Mouse (Mus musculus) lung, embryonic 14.5 days (tissue): ENCODE data around the gene Gm20388. TPM values are rescaled to one million over a fixed set of nuclear protein-coding genes. Genes with fewer than 3 reads are reported as not detected.

ENCODE experiments used
- ATAC-seq: fragments of 200-750 bp; cut with Nextera tagmentation; 2 replicates; pipeline ENCODE4 v1.8.0; 2017; ENCODE audit warnings: mild to moderate bottlenecking, moderate TSS enrichment, moderate library complexity; ENCODE audit not compliant: insufficient read depth
- DNase-seq: peaks from one replicate; pipeline ENCODE4 v3.0.0-alpha.2; 2015
- H3K27ac ChIP-seq: fragments of 300-500 bp; sonication (generic); 2 replicates; pipeline ENCODE4 v1.5.1; 2014; ENCODE audit warnings: low read depth, mild to moderate bottlenecking, moderate library complexity
- H3K27me3 ChIP-seq: fragments of 300-500 bp; sonication (generic); 2 replicates; pipeline ENCODE4 v1.6.1; 2014; ENCODE audit warnings: low read length, control low read depth; ENCODE audit not compliant: insufficient read depth
- H3K36me3 ChIP-seq: fragments of 300-500 bp; sonication (generic); 2 replicates; pipeline ENCODE4 v1.6.1; 2014; ENCODE audit warnings: control low read depth; ENCODE audit not compliant: insufficient read depth
- H3K4me1 ChIP-seq: fragments of 300-500 bp; sonication (generic); 2 replicates; pipeline ENCODE4 v1.6.1; 2014; ENCODE audit warnings: antibody characterized with exemption, control low read depth; ENCODE audit not compliant: insufficient read depth
- H3K4me2 ChIP-seq: fragments of 300-500 bp; sonication (generic); 2 replicates; pipeline ENCODE4 v1.6.1; 2014; ENCODE audit warnings: mild to moderate bottlenecking
- H3K4me3 ChIP-seq: fragments of 300-500 bp; sonication (generic); 2 replicates; pipeline ENCODE4 v1.5.1; 2014; ENCODE audit warnings: low read depth, low read length
- H3K9ac ChIP-seq: fragments of 300-500 bp; sonication (generic); 2 replicates; pipeline ENCODE4 v1.6.1; 2014
- H3K9me3 ChIP-seq: fragments of 300-500 bp; sonication (generic); 2 replicates; pipeline ENCODE4 v1.6.1; 2016; ENCODE audit warnings: low read depth, low read length, control low read depth
- CTCF ChIP-seq: IDR thresholded peaks from 2 replicates; pipeline ENCODE4 v1.5.1; 2016; ENCODE audit warnings: antibody characterized with exemption, low read depth
- WGBS: fragments of 180-500 bp; shearing (Covaris S2); extraction: QIAGEN DNeasy Blood & Tissue Kit; methylation state at CpG from one replicate; pipeline ENCODE4 v1.1.7; 2014; 5-methylcytosine and 5-hydroxymethylcytosine counted together
- polyA plus RNA-seq: library from polyadenylated mRNA; unstranded; fragments of >200 nt; fragmentation: Nextera tagmentation; extraction: Ambion mirVana; gene quantifications from 2 replicates; pipeline ENCODE4 v1.2.1, GENCODE M21; 2014

The Gm20388 gene
- polyA plus RNA-seq, 1 experiment from 2014 or later, result not detected

DNA sequence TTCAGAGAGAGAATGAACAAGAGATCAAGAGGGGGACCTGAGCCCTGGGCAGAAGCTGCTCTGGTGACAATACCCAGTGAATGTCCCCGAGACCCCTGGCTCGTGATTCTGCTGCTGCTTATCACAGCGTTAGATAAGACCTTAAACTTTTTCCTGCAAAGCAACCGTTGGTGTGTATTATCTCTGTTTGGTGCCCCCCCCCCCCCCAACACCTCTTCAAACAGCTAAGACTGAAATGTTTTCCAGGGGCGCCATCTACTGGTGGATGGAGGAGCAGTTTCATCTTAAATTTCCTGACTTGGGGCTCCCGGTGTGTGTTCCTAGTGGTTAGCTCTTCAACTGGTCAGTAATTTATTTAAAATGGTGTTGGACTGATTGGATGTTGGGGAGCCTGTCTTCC, 1999.0 kb downstream of the Gm20388 start:
- H3K4me1 ChIP-seq, result peaks cover 9% of the 10 kb centered on the region; the same call in 1 of the 2 replicates
- no peaks in the 10 kb centered on the region for H3K27me3 ChIP-seq
- no peak overlapping the region for H3K4me3 ChIP-seq
- peak; percentile 90 for DNase-seq
- H3K9me3 ChIP-seq, result no peaks in the 10 kb centered on the region
- H3K27ac ChIP-seq, result no peak overlapping the region
- H3K4me2 ChIP-seq, result no peak overlapping the region
- no peaks in the 10 kb centered on the region for H3K36me3 ChIP-seq
- no peak overlapping the region for H3K9ac ChIP-seq
- TF ChIP-seq CTCF, result peak; percentile 83
- no peak for ATAC-seq
- WGBS, result 2% methylated on average over 6 of the region's 6 CpGs

DNA sequence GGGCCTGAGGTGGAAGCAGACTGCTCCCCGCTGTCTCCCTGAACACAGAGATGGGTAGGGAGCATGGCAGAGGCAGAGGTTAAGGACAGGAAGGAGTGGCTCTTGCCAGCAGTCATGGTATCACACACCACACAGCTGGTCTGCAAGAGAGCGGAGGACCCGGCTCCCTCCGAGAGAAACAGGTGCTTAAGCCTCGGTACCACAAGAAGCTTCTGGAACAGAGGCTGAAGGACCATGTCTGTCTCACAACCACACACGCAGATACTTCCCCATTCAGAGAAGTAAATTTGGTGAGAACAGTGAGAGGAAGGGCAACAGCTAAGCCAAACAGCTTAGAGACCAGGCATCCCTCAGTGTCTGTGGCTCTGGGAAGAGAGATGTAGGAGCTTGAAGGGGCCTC, 2000.8 kb downstream of the Gm20388 start:
- H3K27me3 ChIP-seq, result no peaks in the 10 kb centered on the region
- H3K36me3 ChIP-seq, result no peaks in the 10 kb centered on the region
- H3K9ac ChIP-seq, result no peak overlapping the region
- no peak overlapping the region for H3K27ac ChIP-seq
- WGBS, result 86% methylated on average over 6 of the region's 6 CpGs
- TF ChIP-seq CTCF, result no peak
- H3K4me2 ChIP-seq, result no peak overlapping the region
- no peak overlapping the region for H3K4me3 ChIP-seq
- no peaks in the 10 kb centered on the region for H3K4me1 ChIP-seq
- ATAC-seq (no peak), DNase-seq (no peak)
- H3K9me3 ChIP-seq, result no peaks in the 10 kb centered on the region

DNA sequence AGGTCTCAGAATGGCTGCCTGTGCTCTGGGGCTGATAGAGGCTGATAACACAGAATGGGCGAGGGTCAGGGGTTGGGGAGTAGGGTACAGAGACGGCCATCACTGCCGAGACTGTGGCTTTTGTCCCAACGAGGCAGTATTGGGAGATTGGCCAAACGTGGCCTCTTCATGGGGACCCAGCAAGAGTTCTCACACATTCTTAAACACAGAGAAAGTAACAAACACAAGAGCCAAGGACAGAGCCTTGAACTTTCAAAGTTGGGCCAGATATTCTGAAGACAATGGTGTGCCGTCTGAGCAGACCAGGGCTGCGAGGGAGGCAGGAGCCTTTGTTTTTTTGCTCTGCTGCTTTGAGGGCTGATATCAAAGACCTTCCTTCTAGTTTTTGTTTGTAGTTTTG, 2001.3 kb downstream of the Gm20388 start:
- Histone ChIP-seq H3K36me3 (no peaks in the 10 kb centered on the region), H3K27me3 (no peaks in the 10 kb centered on the region), H3K4me3 (no peak overlapping the region), H3K4me1 (no peaks in the 10 kb centered on the region), H3K9me3 (no peaks in the 10 kb centered on the region), H3K27ac (no peak overlapping the region), H3K4me2 (no peak overlapping the region), H3K9ac (no peak overlapping the region)
- no peak for ATAC-seq
- no peak for DNase-seq
- TF ChIP-seq CTCF, result no peak
- 65% methylated on average over 7 of the region's 7 CpGs for WGBS

DNA sequence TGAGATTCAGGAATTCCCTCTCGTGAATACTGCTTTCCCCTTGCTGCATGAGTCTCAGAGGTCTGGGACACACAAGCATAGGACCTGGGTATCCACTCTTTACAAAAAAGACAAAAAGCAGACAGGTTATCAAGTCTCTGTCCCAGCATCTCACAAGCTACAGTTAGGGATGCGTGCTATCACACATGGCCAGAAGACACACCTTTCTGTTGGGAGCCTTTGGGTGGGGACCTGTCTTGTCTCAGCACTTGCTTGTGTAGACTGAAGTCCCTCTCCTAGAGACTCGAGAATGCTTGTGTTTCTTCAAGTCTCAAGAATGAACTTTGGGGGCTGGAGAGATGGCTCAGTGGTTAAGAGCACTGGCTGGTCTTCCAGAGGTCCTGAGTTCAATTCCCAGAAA, 2002.2 kb downstream of the Gm20388 start:
- 60% methylated on average over 3 of the region's 3 CpGs for WGBS
- Histone ChIP-seq H3K27me3 (no peaks in the 10 kb centered on the region), H3K4me1 (no peaks in the 10 kb centered on the region), H3K4me3 (no peak overlapping the region), H3K9ac (no peak overlapping the region), H3K27ac (no peak overlapping the region), H3K36me3 (no peaks in the 10 kb centered on the region), H3K9me3 (no peaks in the 10 kb centered on the region), H3K4me2 (no peak overlapping the region)
- DNase-seq (no peak), ATAC-seq (no peak)
- no peak for TF ChIP-seq CTCF

DNA sequence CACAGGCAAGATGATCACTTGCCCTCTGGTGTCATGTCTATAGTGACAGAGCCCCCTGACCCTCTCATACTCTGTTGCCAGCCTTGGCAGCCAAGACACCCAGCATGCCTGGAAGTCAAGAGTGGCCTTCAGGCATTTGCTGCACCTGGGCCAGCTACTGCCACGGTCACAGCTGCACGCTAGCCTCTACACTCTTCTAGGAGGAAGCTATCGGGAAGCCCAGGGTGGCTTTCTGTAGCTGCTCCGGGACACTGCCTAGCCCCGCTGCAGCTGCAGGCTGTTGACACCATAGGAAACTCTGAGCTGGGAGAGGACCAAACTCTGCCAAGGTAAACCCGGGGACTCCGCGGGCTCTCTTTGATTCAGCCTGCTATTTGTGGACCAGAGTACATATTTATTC, 2002.7 kb downstream of the Gm20388 start:
- Histone ChIP-seq H3K4me1 (no peaks in the 10 kb centered on the region), H3K9ac (no peak overlapping the region), H3K36me3 (no peaks in the 10 kb centered on the region), H3K27me3 (no peaks in the 10 kb centered on the region), H3K27ac (no peak overlapping the region), H3K9me3 (no peaks in the 10 kb centered on the region), H3K4me2 (no peak overlapping the region), H3K4me3 (no peak overlapping the region)
- WGBS, result 69% methylated on average over 8 of the region's 8 CpGs
- no peak for TF ChIP-seq CTCF
- ATAC-seq (no peak), DNase-seq (no peak)

DNA sequence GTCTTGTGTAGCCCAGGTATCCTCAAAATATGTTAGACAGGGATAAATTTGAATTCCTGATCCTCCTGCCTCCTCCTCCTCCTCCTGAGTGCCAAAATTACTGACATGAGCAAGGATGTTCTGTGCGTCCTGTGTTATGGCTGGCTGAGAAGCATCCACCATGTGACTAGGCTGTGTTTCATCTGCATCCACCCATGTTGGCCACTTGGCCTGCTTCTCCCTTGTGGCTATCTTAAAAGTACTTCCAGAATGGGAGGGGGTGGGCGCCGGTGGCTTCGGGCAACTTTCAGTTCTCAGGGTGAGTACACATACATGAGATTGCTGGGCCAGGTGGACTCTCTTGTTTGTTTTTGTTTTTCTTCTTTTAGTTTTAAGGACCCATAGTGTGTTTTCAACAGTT, 2008.5 kb downstream of the Gm20388 start:
- H3K27ac ChIP-seq, result no peak overlapping the region

DNA sequence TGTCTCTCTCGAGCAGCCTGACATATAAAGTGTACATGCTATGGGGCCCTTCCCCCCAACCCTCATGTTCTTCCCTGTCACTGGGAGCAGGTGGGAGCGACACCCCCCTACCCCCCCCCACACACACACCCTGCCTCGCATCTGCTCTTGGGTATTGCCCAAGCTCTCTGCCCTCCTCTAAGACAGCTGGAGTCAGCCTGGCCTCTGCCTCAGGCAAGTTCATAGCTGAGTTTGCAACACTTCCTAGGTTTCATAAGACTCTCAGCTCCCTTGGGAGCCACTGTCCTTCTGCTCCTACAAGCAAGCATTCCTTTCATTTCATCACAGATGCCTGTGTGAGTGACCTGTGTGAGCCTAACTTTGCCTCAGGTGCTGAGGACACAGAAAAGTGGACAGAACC, 2009.1 kb downstream of the Gm20388 start:
- Histone ChIP-seq H3K4me3 (no peak overlapping the region), H3K27ac (no peak overlapping the region), H3K9ac (no peak overlapping the region), H3K4me2 (no peak overlapping the region), H3K9me3 (no peaks in the 10 kb centered on the region), H3K27me3 (no peaks in the 10 kb centered on the region), H3K36me3 (no peaks in the 10 kb centered on the region), H3K4me1 (peaks cover 13% of the 10 kb centered on the region)
- DNase-seq, result no peak
- no peak for TF ChIP-seq CTCF
- no peak for ATAC-seq
- 26% methylated on average over 3 of the region's 3 CpGs for WGBS

More for the DNA sequence above, 2008.5 kb downstream of the Gm20388 start:
- H3K36me3 ChIP-seq, result no peaks in the 10 kb centered on the region
- no peaks in the 10 kb centered on the region for H3K9me3 ChIP-seq
- H3K4me1 ChIP-seq, result peaks cover 13% of the 10 kb centered on the region
- no peak for ATAC-seq
- H3K27me3 ChIP-seq, result no peaks in the 10 kb centered on the region
- no peak overlapping the region for H3K4me3 ChIP-seq
- no peak overlapping the region for H3K9ac ChIP-seq
- WGBS, result 32% methylated on average over 4 of the region's 4 CpGs
- H3K4me2 ChIP-seq, result no peak overlapping the region
- no peak for TF ChIP-seq CTCF
- DNase-seq, result no peak

DNA sequence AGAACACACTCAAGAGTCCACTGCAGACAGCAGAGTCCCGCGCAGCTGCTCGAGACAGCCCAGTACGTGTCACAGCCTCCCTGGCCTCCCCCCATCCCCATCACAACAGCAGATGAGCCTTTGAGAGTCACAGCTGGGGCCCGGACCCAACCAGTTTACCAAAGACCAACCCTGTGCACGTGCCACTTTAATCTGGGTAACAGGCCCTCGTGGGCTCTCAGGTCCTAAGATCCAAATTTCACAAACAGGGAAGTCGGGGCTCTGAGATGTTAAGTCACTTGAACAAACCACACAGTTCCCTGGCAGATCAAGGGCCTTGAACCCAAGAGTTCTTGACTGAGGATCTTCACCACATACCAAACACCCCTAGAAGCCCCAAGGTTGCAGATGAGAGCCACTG, 2010.9 kb downstream of the Gm20388 start:
- 43% methylated on average over 8 of the region's 8 CpGs for WGBS
- H3K4me1 ChIP-seq, result peaks cover 13% of the 10 kb centered on the region
- H3K36me3 ChIP-seq, result no peaks in the 10 kb centered on the region
- DNase-seq (peak; percentile 24), ATAC-seq (no peak)
- no peak overlapping the region for H3K4me2 ChIP-seq
- H3K9ac ChIP-seq, result no peak overlapping the region
- no peaks in the 10 kb centered on the region for H3K27me3 ChIP-seq
- H3K9me3 ChIP-seq, result no peaks in the 10 kb centered on the region
- TF ChIP-seq CTCF, result no peak
- H3K27ac ChIP-seq, result peak overlapping the region; percentile 75
- no peak overlapping the region for H3K4me3 ChIP-seq
